Mouse (Mus musculus) urinary bladder, adult 2 months (tissue): ENCODE results near the gene Gm38393. TPM values are rescaled to one million over a fixed set of nuclear protein-coding genes. Genes with fewer than 3 reads are reported as not detected.

ENCODE experiments used
- DNase-seq: peaks from one replicate; pipeline ENCODE4 v3.0.0; 2022; ENCODE audit warnings: low spot score
- polyA plus RNA-seq: library from polyadenylated mRNA; depleted of rRNA; stranded (reverse); fragments of >200 nt; gene quantifications from 2 replicates; pipeline ENCODE4 v1.2.3, GENCODE M21; 2012; rRNA removed

Gm38393 gene
- polyA plus RNA-seq: 0.99 and 1.2 TPM in 2 replicates

DNA sequence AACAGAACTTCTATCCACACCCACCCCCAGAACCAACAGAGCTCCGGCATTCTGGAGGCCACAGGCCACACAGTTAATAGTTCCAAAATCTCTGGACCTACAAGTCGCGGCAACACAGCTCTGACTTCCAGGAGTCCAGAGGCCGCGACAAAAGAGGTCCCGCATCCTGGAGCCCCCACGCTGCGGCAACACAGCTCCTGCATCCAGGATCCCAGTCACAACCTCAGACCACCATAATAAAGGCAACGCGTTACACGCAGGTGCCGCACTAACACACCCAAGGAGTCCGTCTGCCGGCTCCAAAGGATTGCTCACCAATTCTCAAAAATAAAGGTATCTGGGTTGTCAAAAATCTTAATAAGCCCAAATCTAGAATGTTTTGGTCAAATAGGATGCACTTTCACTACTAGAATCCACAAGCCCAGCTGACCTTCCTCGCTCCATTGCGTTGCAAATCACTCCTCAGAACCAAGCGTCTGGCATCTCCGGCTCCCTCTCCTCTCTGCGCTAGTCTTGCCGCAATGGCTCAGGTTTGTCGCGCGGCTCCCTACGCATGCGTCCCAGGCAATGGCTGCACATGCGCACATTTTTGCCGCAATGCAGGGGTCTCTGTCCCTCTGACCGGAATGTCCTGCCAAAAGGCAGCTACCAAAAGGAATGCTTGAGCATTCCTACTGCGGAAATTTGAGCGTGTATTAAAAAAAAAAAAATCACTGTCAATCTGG is at the start of gene Gm38393, which contains the start of gene Snurf:
Gm38393 (minus strand) TSS at position 459 of the 725 bp plus-strand sequence.
Snurf (minus strand) TSS at position 444 of the 725 bp plus-strand sequence.
- DNase-seq: peak; percentile 34

DNA sequence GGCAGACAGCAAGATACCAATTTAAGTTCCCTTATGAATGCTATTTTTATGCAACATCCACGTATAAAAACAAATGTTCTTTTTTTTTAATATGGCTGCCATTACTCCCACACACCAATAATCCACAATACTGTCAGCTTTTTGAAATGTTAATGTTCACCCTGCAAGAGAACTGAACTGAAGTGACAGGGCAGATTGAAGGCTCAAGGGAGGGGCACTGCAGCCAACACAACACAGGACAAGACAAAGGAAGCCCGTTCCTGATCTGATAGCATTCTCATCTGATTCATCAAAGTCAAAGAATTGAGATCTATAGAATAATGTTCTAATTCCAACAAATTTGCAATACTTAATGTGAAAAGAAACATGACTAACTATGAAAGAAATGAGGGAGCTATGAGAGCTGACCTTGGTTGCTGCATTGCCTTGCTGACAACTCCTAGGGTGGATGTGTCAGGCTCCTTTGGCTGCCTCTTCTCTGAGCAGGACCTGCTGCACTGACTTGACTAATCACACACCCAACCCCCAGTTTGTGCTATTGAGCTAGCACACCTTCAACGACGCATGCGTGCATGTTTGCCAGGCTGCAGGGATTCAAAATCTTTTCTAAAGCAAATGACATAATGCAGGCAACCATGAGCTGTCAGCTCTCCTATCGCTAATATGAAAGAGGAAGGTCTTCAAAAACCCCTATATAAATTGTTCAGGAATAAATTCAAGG is 42.8 kb upstream of the Gm38393 start:
- no peak for DNase-seq

DNA sequence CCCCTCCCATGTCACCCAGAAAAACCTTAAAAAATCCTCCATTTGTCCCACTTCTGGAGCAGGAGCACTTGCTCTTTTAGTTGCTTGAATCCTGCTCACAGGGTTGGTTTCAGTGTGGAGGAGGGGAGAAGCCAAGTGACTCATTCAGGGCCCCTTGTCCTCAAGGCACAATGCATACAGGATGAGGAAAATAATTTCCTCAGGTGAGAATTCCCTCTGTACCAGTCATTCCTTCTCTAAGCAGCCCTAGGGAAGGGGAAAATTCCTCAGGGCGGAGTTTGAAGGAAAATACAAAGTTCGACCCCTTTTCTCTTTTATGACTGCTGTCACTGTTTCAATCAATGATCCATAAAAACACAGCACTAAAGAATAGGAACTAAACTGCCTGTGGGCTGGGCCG is 8.3 kb upstream of the Gm38393 start:
- DNase-seq: no peak

DNA sequence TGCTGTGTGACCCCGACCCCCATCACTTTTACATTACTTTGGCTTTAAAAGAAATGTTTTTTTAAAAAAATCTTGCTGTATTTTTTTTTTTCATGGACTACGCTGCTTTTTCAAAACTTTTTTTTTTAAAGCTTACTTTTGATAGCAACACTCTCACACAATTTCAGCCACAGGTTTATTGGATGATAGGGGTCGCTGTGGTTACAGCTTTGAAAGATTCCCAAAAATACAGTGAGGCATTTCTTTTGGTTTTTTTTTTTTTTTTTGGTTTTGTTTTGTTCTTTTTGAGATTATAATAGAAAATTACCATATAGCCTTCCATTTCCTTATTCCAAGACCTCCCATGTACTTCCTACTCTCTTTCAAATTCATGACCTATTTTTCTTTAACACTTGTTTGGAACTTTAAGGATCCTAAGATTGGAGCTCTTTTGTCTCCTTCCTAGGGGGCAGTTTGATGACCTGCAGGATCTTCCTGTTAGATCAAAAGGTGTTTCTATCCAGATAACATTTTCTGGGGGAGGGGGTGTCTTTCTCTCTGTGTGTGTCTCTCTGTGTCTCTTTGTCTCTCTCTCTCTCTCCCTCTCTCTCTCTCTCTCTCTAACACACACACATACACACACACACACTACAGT is 3.0 kb upstream of the Gm38393 start:
- no peak for DNase-seq

DNA sequence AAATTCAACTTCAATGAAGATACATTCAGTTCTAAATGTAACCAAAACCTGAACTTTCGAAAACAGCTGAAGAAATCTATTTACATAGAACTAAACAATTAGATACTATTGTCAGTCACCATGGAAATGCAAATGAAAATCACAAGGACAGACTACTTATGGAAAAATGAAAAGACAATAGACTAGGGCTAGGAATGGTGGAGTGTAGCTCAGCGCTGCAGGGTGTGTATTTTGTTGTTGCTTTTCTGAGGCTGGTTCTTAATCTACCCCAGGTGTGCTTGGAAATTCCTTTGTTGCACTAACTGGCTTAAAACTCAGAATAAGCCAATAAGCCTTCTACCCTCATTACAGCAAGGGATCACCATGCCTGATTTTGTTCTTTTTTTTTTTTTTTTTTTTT is 1.4 kb upstream of the Gm38393 start:
- DNase-seq: no peak

DNA sequence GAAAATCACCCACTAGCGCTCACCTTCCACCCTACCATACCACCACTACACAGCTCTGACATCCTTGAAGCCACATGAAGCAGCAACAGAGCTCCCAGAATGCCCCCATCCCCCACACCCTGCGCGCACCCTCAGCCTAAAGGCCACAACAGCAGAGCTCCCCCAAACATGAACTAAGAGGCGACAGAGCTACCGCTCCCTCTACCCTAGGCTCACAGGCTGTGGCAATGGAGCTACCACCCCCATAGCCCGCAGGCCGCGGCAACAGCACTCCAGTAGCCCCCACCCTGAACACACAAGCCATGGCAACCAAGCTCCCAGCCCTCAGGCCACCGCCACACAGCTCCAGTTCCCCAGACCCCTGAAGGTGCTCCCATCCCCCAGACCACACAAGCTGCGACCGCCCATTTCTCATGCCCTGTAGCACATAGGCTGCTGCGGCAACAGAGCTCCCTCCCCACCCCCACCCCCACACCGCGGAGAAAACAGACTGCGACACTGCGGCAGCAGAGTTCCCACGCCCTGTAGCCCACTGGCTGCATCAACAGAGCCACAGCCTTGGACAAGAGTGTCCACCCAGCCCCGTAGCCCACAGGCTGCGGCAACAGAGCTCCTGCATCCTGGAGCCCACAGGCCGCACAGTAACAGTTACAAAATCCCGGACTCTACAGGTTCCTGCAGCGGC is 801 bp downstream of the Gm38393 start:
- DNase-seq: peak; percentile 20

DNA sequence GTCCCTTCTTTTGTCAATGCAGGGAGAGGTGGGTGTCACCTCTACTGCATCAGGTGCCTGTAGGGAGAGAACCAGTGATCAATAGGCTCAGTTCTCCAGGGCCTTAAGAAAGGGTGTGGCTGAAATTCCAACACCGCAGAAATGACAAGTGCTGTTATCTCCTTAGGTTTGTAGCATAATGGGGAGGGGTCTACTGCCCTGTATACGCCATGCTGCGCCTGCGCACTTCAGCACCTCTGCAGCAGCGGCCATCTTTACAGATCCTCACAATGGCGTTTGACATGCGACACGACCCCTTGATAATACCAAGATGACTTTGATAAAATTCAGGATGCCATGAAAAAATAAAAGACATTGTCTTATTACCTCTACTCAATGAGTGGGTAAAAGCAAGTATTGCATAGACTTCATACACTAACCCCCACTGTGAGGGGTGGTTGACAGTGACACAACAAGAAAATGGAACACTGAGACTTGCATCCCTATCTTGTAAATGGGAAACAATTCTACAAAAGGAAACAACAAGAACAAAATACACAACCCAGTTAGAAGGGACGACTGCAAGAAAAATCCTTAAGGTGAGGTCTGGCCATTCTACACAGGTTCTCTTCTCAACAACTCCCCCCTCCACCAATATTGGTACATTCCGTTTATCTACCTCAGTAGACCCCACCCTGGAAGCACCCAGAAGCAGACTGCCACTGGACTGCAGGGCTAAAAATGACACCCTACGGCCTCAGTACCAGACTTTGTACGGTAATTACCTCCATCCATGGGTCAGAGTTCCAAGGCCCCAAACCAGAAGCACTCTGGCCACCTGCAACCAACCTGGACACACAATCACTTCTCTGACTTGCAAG is 1.6 kb downstream of the Gm38393 start:
- no peak for DNase-seq

DNA sequence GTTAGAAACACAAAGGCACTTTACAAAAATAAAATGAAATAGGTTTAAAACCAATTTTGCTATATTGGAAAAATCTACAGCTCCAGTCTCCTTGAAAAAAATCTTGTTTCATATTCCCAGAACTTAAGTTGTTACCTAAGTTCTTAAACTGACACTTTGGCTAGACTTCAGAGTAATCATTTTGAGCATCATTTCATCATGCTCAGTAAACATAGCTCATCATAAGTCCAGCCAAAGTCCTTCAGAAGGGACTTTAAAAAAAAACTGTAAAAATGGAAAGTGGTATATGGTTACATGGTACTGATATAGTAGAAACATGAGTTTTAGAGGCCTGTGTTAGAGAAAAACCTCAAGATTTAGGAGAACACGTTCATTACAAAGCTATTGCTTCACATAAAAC is 26.2 kb downstream of the Gm38393 start:
- DNase-seq: no peak

Other genes starting within 250 kb of the Gm38393 start
- not detected in 2 replicates for gene Snurf, start within 50 bp of the Gm38393 start, polyA plus RNA-seq
- 28.7 and 30.0 TPM in 2 replicates for gene Snrpn, start 135.2 kb upstream of the Gm38393 start, polyA plus RNA-seq